Mouse (Mus musculus) T-helper 17 cell (primary cell): ENCODE results near the gene Vps13d.

ENCODE experiments used
- in situ Hi-C, 2 experiments: fragments of 300-600 bp; cut with MboI, MseI; formaldehyde crosslinking; loops; 1 replicate in 1 of 2; 2 replicates in 1 of 2; pipeline ENCODE4 v1.15.1; 2025; ENCODE audit warnings: high pct_unique_total_duplicates in 2 of 2

Gene Vps13d

DNA sequence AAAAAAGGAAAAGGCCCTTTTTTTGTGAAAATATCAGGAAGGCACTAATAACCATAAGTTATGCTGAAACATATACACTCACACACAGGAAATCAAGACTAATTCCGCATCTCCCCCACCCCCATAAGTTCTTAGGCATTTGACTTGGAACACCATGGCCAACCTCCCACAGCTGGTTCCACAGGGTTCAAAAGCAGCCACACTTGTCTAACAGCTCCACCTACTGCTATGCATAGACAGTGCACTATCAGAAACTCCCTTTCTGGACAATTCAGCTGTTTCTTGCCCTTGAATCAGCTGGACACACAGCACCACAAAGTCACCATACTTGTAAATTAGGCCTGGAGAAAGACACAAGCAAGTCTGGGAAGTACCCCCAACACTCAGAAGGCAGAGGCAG is 33.6 kb downstream of the Vps13d start:
- in situ Hi-C loops, result no loop called here

DNA sequence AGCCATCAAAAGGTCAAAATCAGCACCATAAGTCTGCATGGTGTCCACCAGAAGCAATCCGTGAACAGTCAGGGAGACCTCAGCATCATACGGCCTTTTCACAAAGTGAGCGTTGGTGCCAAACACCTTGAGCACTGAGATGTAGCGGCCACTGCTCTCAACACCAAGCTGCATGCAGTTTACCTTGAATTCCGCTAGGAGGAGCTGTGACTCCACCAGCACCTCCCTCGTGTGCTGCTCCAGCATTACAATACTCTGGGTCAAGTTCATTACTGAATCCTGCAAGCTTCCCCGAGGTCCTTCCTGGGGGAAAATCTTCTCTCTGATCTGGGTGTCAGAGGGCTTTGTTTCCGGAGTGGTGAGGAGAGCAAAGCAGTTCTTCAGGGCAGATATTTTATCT is 38.8 kb downstream of the Vps13d start:
- in situ Hi-C loops, result loop anchor here (5.0 to 10.0 kb wide), 3 partner anchors 131 to 329 kb away; no protein-coding TSS in a partner anchor

DNA sequence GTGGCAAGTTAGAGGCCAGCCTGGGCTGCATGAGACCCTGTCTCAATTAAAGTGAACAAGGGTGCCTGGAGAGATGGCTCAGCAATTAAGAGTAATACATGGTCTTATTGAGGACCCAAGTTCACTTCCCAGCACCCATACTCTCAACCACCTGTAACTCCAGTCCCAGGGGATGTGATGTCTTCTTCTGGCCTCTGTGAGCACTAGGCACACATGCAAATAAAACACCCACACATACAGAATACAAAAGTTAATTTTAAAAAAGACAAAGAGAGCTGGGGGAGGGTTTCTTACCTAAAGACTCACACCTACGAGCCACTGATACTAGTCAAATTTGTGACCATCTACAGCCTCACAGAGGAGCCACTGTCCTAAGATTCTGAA is 43.7 kb downstream of the Vps13d start:
- in situ Hi-C loops, result loop anchor here in 1 of 2 experiments (10.0 kb wide), 1 partner anchor 334 kb away; no protein-coding TSS in a partner anchor

DNA sequence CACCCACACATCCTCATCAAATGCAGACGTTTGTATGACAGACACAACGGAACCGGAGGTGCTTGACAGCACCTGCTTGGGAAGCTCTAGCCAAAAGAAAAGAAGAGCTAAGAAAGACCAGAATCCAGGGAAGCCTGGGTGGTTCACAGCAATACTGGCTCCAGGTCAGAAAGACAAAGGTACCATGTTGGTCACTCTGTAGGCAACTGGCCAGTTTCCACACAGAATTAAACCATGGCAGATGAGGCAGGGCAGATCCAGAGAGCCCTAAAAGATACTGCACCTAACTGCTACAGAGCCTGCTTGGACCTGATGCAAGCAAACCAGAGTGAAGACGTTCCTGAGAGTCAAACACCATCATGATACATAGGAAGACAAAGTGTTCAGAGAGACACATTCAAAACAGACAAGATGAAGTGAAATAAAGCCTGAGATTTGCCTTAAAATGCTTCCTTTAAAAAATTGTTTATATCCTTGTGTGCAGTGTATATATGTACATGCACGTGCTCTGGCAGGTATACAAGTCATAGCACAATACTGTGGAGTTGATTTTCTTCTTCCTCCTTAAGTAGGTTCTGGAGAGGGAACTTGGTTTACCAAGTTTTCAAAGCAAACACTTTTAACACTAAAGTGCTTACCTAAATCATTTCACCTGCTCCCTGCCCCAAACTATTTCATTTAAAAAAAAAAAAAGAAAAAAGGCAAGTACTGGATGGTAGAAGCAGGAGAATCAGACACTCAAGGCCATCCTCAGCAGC is 44.3 kb downstream of the Vps13d start:
- in situ Hi-C loops, result loop anchor here in 1 of 2 experiments (10.0 kb wide), 1 partner anchor 334 kb away; no protein-coding TSS in a partner anchor

DNA sequence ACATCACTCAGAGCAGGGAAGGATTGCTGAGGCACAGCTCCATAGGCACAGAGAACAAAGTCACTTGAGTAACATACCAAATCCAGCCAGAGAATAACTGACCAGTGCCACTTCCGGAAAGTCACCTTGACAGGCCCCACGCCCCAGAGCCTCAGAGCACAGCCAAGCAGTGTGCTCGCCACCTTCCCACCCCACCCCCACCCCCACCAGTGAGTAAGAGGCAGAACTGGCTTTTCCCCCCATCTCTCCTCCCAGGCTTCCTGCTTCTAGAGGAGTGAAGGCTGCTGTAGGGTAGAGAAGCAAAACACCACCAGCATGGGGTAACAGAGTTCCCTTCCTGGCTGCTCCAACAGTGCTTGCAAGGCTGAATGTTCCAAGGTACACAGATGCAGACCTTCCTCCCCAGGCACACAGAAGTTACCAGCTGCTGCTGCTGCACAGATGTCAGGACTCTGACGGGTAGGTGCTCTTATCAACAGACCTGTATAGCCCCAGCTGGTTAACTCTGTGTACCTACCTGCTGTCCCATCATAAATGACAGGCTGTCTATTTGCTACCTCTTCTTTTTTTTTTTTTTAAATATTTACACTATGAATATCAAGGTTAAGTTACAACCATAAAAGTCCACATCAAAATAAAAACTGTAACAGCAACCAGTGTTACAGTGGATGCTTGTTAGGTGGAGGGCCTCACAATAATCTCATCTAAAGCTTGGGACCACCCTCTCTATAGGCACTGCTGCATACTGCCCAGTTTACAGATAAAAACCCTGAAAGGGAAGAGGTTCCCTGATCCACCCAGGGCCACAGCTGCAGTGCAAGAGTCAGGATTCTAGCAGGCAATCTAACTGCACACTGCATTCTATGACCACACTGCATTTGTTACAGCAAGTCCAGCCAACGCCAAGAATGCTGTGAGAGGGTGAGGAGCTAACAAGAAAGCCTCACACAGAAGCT is 47.5 kb downstream of the Vps13d start:
- in situ Hi-C loops, result no loop called here

DNA sequence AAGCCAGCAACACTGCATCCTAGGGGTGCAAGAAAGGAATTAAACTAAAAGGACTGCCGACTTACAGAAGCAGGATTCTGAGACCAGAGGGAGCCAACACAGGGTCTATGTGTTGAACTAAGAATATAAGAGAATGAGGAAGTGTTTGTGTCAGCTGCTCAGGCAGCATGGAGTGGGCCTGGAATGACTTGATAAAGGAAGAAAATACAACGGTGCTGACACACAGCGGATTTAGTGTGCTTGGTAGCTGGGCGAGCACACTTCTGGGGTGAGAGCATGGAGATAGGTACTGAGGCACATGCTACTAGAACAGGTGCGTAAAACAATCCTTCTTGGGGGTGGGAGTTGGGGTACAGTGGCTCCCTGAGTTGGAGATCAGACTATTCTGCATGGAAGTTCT is 51.3 kb downstream of the Vps13d start:
- in situ Hi-C loops, result no loop called here

DNA sequence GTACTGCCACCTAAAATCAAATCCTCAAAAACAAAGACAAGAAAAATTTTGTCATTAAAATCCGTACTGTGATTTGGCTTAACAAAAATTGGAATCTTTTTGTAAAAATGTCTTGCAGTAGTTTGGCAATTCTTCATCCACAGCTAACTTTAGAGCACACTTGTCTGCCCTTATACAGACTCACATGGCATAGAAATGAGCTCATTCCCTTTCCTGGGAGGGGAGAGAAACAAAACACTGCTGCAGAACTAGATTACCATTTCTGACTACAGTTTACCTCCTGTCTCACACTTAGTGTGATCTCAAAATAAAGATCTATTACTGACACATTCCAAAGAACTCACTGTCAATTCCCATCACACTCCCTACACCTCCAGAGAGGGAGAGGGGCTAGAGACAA is 58.1 kb downstream of the Vps13d start:
- in situ Hi-C loops, result no loop called here

DNA sequence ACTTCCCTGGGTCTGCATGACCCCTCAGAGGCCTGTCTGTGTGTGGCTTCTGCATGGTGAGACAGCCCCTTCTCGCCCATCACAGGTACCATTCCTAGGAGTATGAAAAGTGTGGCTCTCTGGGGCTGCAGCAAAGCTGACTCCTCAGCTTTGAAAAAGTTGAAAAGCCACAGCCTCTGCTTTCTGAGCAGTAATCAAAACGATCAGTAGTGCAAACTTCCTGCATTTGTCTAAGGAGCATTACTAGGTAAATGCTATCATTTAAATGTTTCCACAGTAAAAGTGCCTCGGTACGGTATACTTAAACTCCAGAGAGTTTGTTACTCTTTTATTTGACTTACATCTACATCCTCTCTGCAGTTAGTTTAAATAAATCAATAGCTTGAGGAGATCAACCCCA is 59.3 kb downstream of the Vps13d start:
- in situ Hi-C loops, result no loop called here

DNA sequence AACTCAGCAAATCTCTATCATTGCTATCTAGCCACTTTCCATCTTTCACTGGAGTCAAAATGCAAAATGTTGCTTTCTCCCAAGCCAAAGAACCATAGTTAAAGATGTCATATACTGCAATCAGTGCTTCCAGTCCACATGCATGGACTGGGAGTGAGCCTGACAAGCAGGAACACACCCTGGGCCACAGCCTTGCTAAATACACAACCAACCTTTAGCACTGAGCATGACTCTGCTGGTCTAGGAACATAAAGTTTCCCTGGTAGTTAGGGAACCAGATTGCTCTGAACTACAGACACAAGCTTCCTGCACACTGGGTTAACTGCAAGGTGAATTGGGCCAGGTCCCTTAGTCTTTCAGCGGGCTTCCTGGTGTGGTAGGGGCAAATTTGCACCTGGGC is 64.0 kb downstream of the Vps13d start:
- in situ Hi-C loops, result no loop called here

DNA sequence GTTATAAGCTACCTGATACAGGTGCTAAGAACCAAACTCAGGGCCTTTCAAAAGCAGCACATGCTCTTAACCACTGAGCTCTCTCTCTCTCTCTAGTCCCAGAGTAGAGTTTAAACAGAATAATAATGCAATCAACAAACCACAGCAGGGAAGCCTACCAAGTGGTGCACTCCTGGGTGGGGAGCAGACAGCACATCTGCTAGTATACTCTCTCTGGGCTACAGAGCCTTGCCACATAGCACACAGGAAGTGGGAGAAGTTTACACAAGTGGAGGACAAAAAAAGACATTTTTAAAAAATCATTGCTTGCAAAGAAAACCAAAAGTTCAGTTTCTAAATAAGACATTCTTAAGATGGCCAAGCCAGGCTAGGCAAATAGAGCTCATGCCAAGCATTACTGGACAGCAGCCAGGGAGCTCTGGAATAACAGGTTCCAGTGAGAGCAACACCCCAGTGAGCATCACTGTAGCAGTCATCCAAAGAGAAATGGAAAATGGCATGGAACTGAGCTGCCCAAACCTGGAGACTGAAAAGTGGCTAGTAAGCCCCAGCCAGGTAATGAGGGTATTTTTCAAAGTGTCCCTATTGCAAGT is 64.8 kb downstream of the Vps13d start:
- in situ Hi-C loops, result no loop called here

DNA sequence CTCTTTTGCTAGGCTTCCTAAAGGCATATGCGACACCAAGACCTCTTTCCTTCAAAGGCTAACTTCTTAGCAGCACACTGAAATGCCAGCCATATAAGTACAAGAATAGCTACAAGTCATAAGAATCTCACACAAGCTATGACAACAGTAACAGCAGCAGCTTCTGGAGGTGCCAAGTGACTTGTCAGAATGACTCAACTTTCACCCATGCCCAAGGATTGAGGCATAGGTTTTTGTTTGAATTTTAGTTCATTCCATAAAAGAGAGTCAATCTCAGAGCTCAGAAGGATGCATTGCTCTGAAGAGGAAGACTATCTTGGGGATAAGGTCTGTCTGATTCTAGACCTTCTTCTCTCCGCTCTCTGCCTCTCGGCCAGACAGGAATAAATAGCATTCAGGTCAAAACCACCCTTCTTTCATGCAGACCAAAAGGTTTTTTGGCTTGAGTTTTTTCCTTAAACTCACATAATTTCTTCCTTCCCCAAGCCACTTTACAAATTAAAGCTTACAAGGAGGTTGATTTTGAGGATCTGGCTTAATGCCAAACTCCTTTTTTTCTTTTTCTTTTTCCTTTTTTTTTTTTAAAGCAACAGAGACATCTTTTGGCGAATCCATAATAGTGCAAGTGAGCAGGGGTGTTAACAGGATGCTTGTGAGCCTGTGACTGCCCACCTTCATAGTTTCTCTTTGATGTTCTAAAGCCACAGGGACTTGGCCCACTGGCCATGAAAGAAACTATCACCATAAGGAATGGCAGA is 69.2 kb downstream of the Vps13d start:
- in situ Hi-C loops, result no loop called here

DNA sequence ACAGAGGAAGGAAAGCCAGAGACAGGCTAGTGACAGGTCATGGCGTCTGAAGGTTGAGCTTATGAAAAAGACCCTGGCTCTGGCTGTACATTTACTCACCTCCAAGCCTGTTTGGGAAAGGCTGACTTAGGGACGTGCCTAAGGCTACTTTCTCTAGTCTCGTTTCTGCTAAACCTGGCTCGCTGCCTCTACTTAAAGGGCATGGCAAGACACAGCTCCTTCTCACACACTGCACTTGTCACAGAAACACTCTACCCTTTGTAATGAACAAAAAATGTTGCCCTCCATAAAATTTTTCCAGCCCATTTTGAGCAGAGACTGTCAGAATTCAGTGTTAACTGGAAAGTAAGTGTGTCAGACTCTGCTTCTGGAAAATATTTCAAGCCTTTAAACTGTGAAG is 70.4 kb downstream of the Vps13d start:
- in situ Hi-C loops, result no loop called here

DNA sequence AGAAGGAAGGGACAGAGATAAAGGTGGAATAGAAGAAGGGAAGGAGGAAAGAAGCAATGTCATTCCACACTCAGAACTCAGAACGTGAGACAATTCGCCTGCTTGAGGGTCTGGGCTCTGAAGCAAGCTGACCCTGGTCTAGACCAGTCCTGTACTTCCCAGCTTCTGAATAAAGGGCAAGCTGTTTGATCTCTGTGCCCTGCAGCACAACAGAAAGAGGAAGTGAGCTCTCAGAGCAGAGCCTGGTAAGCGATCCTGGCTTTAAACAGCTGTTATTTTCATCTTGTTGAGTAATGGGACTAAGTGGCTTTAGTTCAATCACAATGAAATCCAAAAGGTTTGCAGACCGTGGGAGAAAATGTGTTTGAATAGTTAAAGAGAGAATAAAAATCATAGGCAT is 83.2 kb downstream of the Vps13d start:
- in situ Hi-C loops, result no loop called here

DNA sequence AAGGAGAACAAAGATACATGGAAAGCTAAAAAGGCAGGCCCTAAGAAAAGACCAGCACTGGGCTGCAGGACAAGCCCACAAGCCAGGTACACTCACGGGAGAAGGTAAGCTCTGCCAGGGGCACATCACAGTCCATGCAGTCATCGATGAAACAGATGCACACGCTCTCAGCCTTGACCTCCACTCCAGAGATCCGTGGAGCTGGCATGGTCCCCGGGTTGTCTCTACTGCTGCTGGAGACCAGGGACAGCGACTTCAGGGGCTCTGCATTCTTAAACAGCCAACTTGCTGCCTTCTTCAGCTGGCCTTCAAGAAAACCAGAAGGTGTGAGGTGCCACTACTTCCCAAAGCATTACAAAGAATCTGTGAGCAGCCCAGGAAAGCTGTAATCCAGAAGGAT is 84.1 kb downstream of the Vps13d start:
- in situ Hi-C loops, result no loop called here

DNA sequence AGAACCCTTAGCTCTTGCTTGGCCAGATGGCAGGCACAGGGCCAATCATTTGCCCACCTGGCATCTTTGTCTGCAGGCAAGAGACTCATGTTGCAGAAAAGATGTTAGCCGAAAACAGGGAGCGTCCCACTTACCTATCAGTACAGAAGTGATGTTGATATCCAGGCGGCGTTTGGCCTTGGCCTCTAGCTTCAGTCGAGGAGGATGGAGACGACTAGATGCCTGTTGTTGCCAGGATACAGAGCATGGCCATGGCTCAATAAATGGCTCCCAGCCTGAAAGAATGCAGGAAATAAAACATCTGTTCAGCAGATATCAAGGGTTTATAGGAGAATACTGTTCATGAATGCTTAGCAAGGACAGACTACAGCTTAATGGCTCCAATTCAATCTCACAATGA is 88.0 kb downstream of the Vps13d start:
- in situ Hi-C loops, result no loop called here

DNA sequence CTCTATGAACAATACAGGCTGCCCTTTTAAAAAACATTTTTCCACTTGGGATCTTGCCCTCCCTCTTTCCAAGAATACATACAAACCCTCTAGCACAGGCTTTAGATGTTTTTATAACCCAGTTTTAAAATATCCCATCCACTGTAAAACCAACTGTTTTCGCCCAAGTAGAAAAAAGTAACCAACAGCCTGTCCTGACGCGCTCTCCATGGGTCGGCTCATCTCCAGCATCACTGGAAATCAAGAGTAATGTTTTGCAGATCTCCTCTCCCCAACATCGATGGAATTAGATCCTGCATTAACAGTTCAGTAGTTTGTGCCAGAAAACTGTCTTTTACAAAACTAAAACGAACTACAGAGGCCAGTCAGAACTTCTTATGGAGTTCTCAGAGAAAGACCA is 89.5 kb downstream of the Vps13d start:
- in situ Hi-C loops, result no loop called here

DNA sequence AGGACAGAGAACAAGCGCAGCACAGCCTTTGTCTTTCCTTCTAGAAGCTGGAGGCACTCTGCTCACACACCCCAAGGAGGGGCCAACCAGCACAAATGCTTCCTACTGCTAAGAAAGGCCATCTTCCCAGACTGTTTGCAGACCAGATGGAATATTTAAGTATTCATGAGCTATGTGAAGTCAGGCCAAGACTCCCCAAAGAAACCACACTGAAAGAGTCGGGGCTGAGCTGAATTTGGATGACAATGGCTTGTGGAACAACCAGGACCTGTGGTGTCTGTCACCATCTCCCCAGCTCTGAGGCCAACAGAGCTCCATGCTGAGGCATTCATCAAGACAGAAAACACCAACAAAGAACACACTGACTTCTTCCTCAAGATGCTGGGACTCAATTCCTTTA is 89.9 kb downstream of the Vps13d start:
- in situ Hi-C loops, result no loop called here

DNA sequence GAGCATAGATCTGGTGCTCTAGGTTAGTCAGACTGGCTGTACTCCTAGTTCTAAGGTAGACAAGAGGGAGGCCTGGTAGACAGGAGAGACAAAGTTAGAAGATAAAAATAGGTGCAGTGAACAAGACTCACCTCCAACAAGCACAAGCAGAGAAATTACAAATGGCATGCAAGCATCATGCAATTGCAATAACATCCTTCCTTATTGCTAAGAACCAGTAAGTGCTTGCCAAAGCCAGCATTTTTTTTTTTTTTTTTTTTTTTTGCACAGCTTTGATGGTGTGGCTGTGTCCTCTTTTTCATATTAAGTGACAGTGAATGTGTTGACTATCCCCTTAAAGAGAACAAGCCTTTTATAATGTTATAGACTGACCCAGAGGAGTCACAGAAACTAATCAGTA is 91.2 kb downstream of the Vps13d start:
- in situ Hi-C loops, result no loop called here

DNA sequence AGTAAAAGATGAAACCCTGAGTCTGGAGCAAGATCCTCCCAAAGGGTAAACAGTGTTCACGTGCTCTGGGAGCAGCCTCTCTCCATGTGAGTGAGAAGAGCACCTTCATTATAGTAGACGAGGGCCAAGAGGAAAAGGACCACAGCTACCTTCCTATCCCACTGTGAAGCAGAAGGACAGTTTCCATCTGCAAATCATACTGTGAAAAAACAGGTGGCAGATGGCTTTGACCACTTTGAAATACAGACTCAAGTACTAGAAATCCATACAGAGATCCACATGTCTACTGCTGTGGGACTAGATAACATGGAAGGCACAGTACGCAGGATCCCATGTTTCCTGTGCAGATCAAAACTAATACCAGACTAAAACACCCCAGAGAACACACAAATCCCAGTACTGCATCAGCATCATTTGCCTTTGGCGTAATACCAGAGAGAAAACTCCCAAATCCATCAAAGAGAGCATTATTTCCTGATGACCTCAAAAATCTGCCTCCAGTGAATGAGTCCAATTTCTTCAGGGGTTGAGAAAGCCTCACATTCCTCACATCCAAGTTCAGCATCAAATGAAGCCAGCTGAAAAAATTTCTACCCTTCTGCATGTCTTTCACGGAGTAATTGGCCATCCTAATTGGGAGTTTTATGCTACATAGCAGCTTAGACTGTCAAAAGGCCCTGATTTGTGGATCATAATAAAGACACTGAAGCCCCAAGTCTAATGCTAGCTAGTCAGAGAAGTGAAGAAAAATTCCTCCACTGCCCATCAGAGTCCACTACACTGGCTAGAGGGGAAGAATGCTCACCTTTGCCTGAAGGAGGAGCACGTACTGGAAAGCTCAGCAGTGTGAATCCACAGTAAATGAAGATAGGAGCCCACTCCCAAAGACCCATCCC is 92.7 kb downstream of the Vps13d start:
- in situ Hi-C loops, result no loop called here

DNA sequence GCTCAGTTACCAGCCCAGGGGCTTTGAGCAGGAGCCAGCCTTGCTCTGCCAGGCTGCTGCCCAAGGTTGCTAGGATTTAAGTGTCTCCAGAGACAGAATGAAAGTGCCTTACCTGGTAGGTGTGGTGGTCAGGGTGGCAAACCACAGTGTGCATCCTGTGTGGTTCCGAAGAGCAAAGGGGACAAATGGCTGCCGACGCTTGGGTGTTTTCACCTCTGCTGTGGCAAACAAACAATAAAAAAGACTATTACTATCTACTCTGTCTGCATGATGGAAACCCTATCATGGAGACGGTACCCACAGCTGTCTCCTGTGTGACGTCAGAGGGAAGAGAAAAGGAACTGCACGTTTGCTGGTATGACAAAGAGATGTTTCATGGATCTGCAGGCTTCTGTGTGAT is 95.0 kb downstream of the Vps13d start:
- in situ Hi-C loops, result no loop called here

DNA sequence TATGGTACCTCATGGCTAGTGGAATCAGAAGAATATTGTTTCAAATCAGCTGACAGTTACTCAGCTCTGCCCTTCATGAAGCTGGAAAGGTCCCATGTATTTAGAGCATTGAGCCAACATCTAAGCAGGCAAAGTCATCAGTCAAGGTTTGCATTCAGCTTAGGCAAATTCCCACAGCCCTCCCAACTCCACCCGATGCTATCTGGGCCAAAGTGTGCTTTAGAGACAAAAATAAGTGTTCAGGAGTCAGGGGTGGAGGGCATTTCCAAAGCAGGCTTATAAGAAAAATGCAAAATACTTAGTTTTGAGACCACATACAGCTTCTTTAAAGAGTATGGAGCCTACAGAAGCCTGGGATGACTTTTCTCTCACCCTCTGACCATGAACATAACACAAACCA is 95.5 kb downstream of the Vps13d start:
- in situ Hi-C loops, result no loop called here
